Mouse (Mus musculus) MEL (cell line): ENCODE measurements around the gene Coch. TPM values are rescaled to one million over a fixed set of nuclear protein-coding genes. Genes with fewer than 3 reads are reported as not detected.

Source experiments
- DNase-seq: peaks from one replicate; pipeline ENCODE4 v3.0.0; 2011; ENCODE audit warnings: low read depth, low spot score
- H3K27ac ChIP-seq: 2 replicates; pipeline ENCODE4 v1.5.1; 2012; ENCODE audit warnings: low read depth, mild to moderate bottlenecking, control low read depth, low read length, moderate library complexity; ENCODE audit not compliant: control insufficient read depth
- H3K27me3 ChIP-seq, 2 experiments: fragments of 150-350 bp in 1 of 2; sonication (generic) in 1 of 2; 2 replicates each; pipeline ENCODE4 v1.6.1; 2012; ENCODE audit warnings: low read length in 2 of 2, mild to moderate bottlenecking in 2 of 2, improper control_type of control experiment in 1 of 2, moderate library complexity in 1 of 2; ENCODE audit not compliant: insufficient read depth in 2 of 2, control insufficient read depth in 1 of 2
- H3K36me3 ChIP-seq, 2 experiments: 2 replicates each; pipeline ENCODE4 v1.6.1; 2012 to 2014; ENCODE audit warnings: low read length in 2 of 2, improper control_type of control experiment in 1 of 2, inconsistent platforms in 1 of 2, mild to moderate bottlenecking in 1 of 2; ENCODE audit not compliant: insufficient read depth in 2 of 2, control insufficient read depth in 1 of 2
- H3K4me1 ChIP-seq, 2 experiments: fragments of 150-350 bp in 1 of 2; sonication (generic) in 1 of 2; 2 replicates each; pipeline ENCODE4 v1.6.1; 2012; ENCODE audit warnings: low read length in 2 of 2, improper control_type of control experiment in 1 of 2, mild to moderate bottlenecking in 1 of 2; ENCODE audit not compliant: insufficient read depth in 2 of 2, control insufficient read depth in 1 of 2
- H3K4me3 ChIP-seq, 2 experiments: fragments of 150-350 bp in 1 of 2; sonication (generic) in 1 of 2; 2 replicates each; pipeline ENCODE4 v1.5.1; 2012; ENCODE audit warnings: low read depth in 2 of 2, low read length in 2 of 2, mild to moderate bottlenecking in 2 of 2, moderate library complexity in 2 of 2, control low read depth in 1 of 2, improper control_type of control experiment in 1 of 2; ENCODE audit not compliant: control insufficient read depth in 1 of 2, insufficient read depth in 1 of 2
- H3K79me2 ChIP-seq: 2 replicates; pipeline ENCODE4 v1.6.1; 2012; ENCODE audit warnings: mild to moderate bottlenecking, low read length, moderate library complexity; ENCODE audit not compliant: control insufficient read depth, poor library complexity, insufficient read depth
- H3K9ac ChIP-seq: 2 replicates; pipeline ENCODE4 v1.6.1; 2012; ENCODE audit warnings: low read depth, mild to moderate bottlenecking, control low read depth, low read length, moderate library complexity; ENCODE audit not compliant: control insufficient read depth, poor library complexity, severe bottlenecking
- H3K9me3 ChIP-seq: fragments of 150-350 bp; sonication (generic); replicated peaks from 2 replicates; pipeline ENCODE4 v1.6.1; 2012; ENCODE audit warnings: mild to moderate bottlenecking, low read length, improper control_type of control experiment, moderate library complexity; ENCODE audit not compliant: insufficient read depth
- BHLHE40 ChIP-seq: IDR thresholded peaks from 2 replicates; pipeline ENCODE4 v1.6.1; 2012; ENCODE audit warnings: low read depth, mild to moderate bottlenecking, inconsistent platforms, low read length, improper control_type of control experiment, borderline replicate concordance
- CHD2 ChIP-seq: IDR thresholded peaks from 2 replicates; pipeline ENCODE4 v1.6.1; 2011; ENCODE audit warnings: low read length, improper control_type of control experiment
- CTCF ChIP-seq, 3 experiments: IDR thresholded peaks in 2 of 3; conservative IDR thresholded peaks in 1 of 3; 2 replicates each; pipeline ENCODE4 v1.5.1; 2011 to 2012; ENCODE audit warnings: low read length in 3 of 3, low read depth in 2 of 3, mild to moderate bottlenecking in 2 of 3, improper control_type of control experiment in 1 of 3, inconsistent platforms in 1 of 3, mixed read lengths in 1 of 3, moderate library complexity in 1 of 3; ENCODE audit not compliant: control insufficient read depth in 1 of 3, insufficient read depth in 1 of 3, poor library complexity in 1 of 3, severe bottlenecking in 1 of 3
- ELF1 ChIP-seq: IDR thresholded peaks from 2 replicates; pipeline ENCODE4 v1.6.1; 2014; ENCODE audit warnings: low read depth, mild to moderate bottlenecking, inconsistent platforms, low read length, improper control_type of control experiment, moderate library complexity
- EP300 ChIP-seq, 2 experiments: IDR thresholded peaks; 2 replicates each; pipeline ENCODE4 v1.6.1; 2011; ENCODE audit warnings: improper control_type of control experiment in 2 of 2, low read length in 2 of 2, low read depth in 1 of 2, mild to moderate bottlenecking in 1 of 2
- ETS1 ChIP-seq: IDR thresholded peaks from 2 replicates; pipeline ENCODE4 v1.6.1; 2012; ENCODE audit warnings: low read depth, mild to moderate bottlenecking, inconsistent platforms, low read length, improper control_type of control experiment, moderate library complexity
- GABPA ChIP-seq: IDR thresholded peaks from 2 replicates; pipeline ENCODE4 v1.6.1; 2012; ENCODE audit warnings: low read depth, mild to moderate bottlenecking, inconsistent platforms, low read length, improper control_type of control experiment, moderate library complexity
- GATA1 ChIP-seq: IDR thresholded peaks from 2 replicates; pipeline ENCODE4 v1.6.1; 2011; ENCODE audit warnings: low read depth, low read length, improper control_type of control experiment
- JUND ChIP-seq: IDR thresholded peaks from 2 replicates; pipeline ENCODE4 v1.6.1; 2011; ENCODE audit warnings: low read depth, mild to moderate bottlenecking, improper control_type of control experiment, low read length
- MAX ChIP-seq: IDR thresholded peaks from 2 replicates; pipeline ENCODE4 v1.6.1; 2011; ENCODE audit warnings: low read length, improper control_type of control experiment
- MAZ ChIP-seq: IDR thresholded peaks from 2 replicates; pipeline ENCODE4 v1.6.1; 2012; ENCODE audit warnings: low read depth, mild to moderate bottlenecking, inconsistent platforms, low read length, improper control_type of control experiment
- MEF2A ChIP-seq: IDR thresholded peaks from 2 replicates; pipeline ENCODE4 v1.6.1; 2014; ENCODE audit warnings: low read depth, mild to moderate bottlenecking, inconsistent platforms, low read length, improper control_type of control experiment; ENCODE audit not compliant: poor library complexity, insufficient replicate concordance, severe bottlenecking; ENCODE audit errors: extremely low read depth
- MXI1 ChIP-seq: IDR thresholded peaks from 2 replicates; pipeline ENCODE4 v1.6.1; 2011; ENCODE audit warnings: mild to moderate bottlenecking, low read depth, low read length, improper control_type of control experiment
- NRF1 ChIP-seq: IDR thresholded peaks from 2 replicates; pipeline ENCODE4 v1.6.1; 2014; ENCODE audit warnings: low read depth, mild to moderate bottlenecking, inconsistent platforms, low read length, improper control_type of control experiment, moderate library complexity; ENCODE audit not compliant: poor library complexity, insufficient read depth, severe bottlenecking
- POLR2A ChIP-seq, 2 experiments: IDR thresholded peaks; 2 replicates each; pipeline ENCODE4 v1.6.1; 2011 to 2012; ENCODE audit warnings: low read length in 2 of 2, mild to moderate bottlenecking in 2 of 2, control low read depth in 1 of 2, improper control_type of control experiment in 1 of 2, low read depth in 1 of 2, moderate library complexity in 1 of 2; ENCODE audit not compliant: control insufficient read depth in 1 of 2, insufficient read depth in 1 of 2, poor library complexity in 1 of 2
- POLR2AphosphoS5 ChIP-seq: IDR thresholded peaks from 2 replicates; pipeline ENCODE4 v1.6.1; 2012; ENCODE audit warnings: low read depth, borderline replicate concordance, mild to moderate bottlenecking, inconsistent platforms, low read length, moderate library complexity, mixed read lengths
- RAD21 ChIP-seq: IDR thresholded peaks from 2 replicates; pipeline ENCODE4 v1.6.1; 2011; ENCODE audit warnings: mild to moderate bottlenecking, low read depth, low read length, improper control_type of control experiment
- RCOR1 ChIP-seq: IDR thresholded peaks from 2 replicates; pipeline ENCODE4 v1.6.1; 2012; ENCODE audit warnings: low read depth, mild to moderate bottlenecking, inconsistent platforms, low read length, improper control_type of control experiment
- TAL1 ChIP-seq: IDR thresholded peaks from 2 replicates; pipeline ENCODE4 v1.6.1; 2012; ENCODE audit warnings: mild to moderate bottlenecking, inconsistent platforms, low read length, moderate library complexity, mixed read lengths
- TBP ChIP-seq: IDR thresholded peaks from 2 replicates; pipeline ENCODE4 v1.8.0; 2011; ENCODE audit warnings: low read depth, low read length, improper control_type of control experiment
- TCF12 ChIP-seq: IDR thresholded peaks from 2 replicates; pipeline ENCODE4 v1.6.1; 2014; ENCODE audit warnings: low read depth, mild to moderate bottlenecking, inconsistent platforms, low read length, improper control_type of control experiment, moderate library complexity
- USF1 ChIP-seq: IDR thresholded peaks from 2 replicates; pipeline ENCODE4 v1.6.1; 2014; ENCODE audit warnings: low read depth, mild to moderate bottlenecking, inconsistent platforms, low read length, improper control_type of control experiment, moderate library complexity
- ZMIZ1 ChIP-seq: IDR thresholded peaks from 2 replicates; pipeline ENCODE4 v1.6.1; 2012; ENCODE audit warnings: low read depth, mild to moderate bottlenecking, inconsistent platforms, low read length, improper control_type of control experiment, moderate library complexity
- polyA plus RNA-seq, 2 experiments: library from polyadenylated mRNA; stranded (reverse) in 1 of 2; unstranded in 1 of 2; fragments of >175 nt in 1 of 2; fragments of >200 nt in 1 of 2; gene quantifications; 2 replicates each; pipeline versions ENCODE4 v1.2.1 to v1.2.4; 2012; ENCODE audit warnings: low replicate concordance in 2 of 2, low read depth in 1 of 2; ENCODE audit not compliant: insufficient read length in 2 of 2, insufficient read depth in 1 of 2, missing spikeins in 1 of 2
- total RNA-seq: library from RNA; depleted of rRNA; stranded (reverse); fragments of 300-350 nt; gene quantifications from 2 replicates; pipeline ENCODE4 v1.2.3, GENCODE M21; 2012

The Coch gene
- total and polyA plus RNA-seq, 3 experiments, result not detected

DNA sequence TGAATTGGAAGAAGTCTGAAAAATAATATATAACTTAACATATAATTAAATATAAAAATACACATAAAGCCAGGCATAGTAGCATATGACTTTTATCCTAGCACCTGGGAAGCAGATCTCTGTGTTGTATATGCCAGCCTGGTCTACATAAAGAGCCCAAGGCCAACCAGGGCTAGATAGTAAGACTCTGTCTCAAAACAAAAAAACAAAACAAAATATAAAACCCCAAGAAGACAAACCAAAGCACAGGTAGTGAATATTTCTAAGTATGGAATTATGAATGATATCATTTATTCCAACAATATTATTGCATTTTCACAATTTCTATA, 30.2 kb downstream of the Coch start:
- Histone ChIP-seq H3K9ac (no peak overlapping the region), H3K36me3 (peaks cover 4 to 33% of the 10 kb centered on the region in 2 experiments; a peak in 3 of 4 replicates), H3K4me3 (no peak overlapping the region), H3K9me3 (no peaks in the 10 kb centered on the region), H3K79me2 (no peaks in the 10 kb centered on the region), H3K27ac (no peak overlapping the region), H3K4me1 (peaks cover 0 to 2% of the 10 kb centered on the region in 2 experiments; a peak in 1 of 4 replicates), H3K27me3 (no peaks in the 10 kb centered on the region)
- TF ChIP-seq GABPA (no peak), CHD2 (no peak), EP300 (IDR thresholded peaks at IDR 0.05; ENCODE audit: low read depth in 1 of 2, low read length in 2 of 2) (no peak), MAZ (no peak), POLR2A (IDR thresholded peaks at IDR 0.05; ENCODE audit: control insufficient read depth in 1 of 2, insufficient read depth in 1 of 2, low read depth in 1 of 2, low read length in 2 of 2, poor library complexity in 1 of 2) (no peak), GATA1 (no peak), JUND (no peak), MXI1 (no peak), TAL1 (no peak), USF1 (no peak), MAX (no peak), RCOR1 (no peak), TBP (no peak), TCF12 (no peak), BHLHE40 (no peak), RAD21 (no peak)
- DNase-seq, result no peak

DNA sequence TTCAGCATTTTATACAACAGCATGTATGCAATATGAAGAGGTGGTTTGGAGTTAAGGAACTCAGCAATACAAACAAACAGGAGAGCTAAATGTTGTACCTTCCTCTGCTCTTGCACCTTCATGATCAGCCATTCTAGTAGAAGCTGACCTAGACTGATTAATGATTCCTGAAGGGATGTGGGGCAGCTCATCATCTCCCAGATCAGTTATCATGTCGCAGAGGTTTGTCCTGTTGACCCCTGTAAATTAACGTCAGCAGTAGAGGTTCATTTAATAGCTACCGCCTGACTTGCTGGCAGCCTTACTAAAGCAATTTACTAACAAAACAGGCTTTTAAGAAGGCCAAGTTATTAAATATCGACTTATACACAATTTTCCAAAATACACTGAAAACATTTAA, 40.3 kb downstream of the Coch start:
- Histone ChIP-seq H3K4me3 (no peak overlapping the region), H3K27me3 (no peaks in the 10 kb centered on the region), H3K9me3 (no peaks in the 10 kb centered on the region), H3K27ac (no peak overlapping the region), H3K4me1 (peaks cover 5 to 6% of the 10 kb centered on the region in 2 experiments; a peak in 3 of 4 replicates), H3K9ac (no peak overlapping the region), H3K79me2 (no peaks in the 10 kb centered on the region), H3K36me3 (peaks cover 5 to 11% of the 10 kb centered on the region in 2 experiments)
- no peak for DNase-seq
- TF ChIP-seq JUND (no peak), ETS1 (no peak), POLR2A (IDR thresholded peaks at IDR 0.05; ENCODE audit: control insufficient read depth in 1 of 2, insufficient read depth in 1 of 2, low read depth in 1 of 2, low read length in 2 of 2, poor library complexity in 1 of 2) (no peak), POLR2AphosphoS5 (no peak), RCOR1 (no peak), NRF1 (no peak), MXI1 (no peak), ZMIZ1 (no peak), CTCF (IDR thresholded peaks at IDR 0.05 in 2 of 3, conservative IDR thresholded peaks at IDR 0.05 in 1 of 3; ENCODE audit: control insufficient read depth in 1 of 3, insufficient read depth in 1 of 3, low read depth in 2 of 3, low read length in 3 of 3, poor library complexity in 1 of 3, severe bottlenecking in 1 of 3) (no peak), ELF1 (no peak), GATA1 (no peak), BHLHE40 (no peak), MEF2A (no peak)
